Comparison of ENCODE assay signal across 8 mouse cellular contexts in the genomic region with DNA sequence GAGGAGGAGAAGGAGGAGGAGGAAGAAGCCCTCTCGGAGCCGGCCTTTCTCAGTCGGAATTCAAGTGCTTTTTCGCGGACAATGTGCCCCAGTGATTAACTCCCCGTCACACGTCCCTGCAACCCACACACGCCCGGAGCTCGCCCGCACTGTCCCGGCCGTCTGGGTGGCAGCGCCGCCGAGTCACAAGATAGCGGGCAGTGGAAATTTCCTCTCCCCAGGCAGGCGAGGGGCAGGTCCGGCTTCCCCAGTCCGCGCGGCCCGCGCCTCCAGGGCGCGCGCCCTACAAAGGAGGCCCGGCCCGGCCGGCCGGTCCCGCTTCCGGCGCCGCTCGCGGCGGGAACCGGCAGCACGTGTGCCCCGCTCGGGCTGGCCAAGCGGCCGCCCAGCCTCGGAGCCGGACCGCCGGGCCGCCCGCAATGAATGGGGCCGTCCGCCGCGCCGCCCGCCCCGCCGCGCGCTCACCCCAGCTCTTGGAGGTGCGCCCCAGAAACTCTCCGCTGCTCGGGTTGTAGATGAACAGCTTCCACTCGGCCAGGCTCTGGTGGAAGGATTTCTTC. TPM values are rescaled to one million over a fixed set of nuclear protein-coding genes. Genes with fewer than 3 reads are reported as not detected.
DNase-seq lines count a peak whose midpoint lies in the region; ATAC-seq and TF ChIP-seq lines count a peak whose summit lies in the region.

No protein-coding gene starts in this region.

- no peaks in the 10 kb centered on the region for H3K27me3 ChIP-seq in hindbrain, postnatal 0 days (ENCODE audit: insufficient read depth, low read length)

- peak; percentile 53 for DNase-seq in adipocyte (ENCODE audit: low spot score)
- DNase-seq in gastrocnemius, adult 8-10 months (ENCODE audit: low spot score in 2 of 2), result peak; percentile 54 to 60
- DNase-seq in hindbrain, postnatal 0 days (ENCODE audit: low spot score), result peak; percentile 71
- DNase-seq in left cerebral cortex, adult 18-20 months (ENCODE audit: low spot score in 2 of 2), result peak; percentile 66 to 70
- DNase-seq in lung, postnatal 4 days, result peak; percentile 82 to 86
- DNase-seq in right cerebral cortex, adult 18-20 months, result peak; percentile 71
- DNase-seq in urinary bladder, adult 2 months (ENCODE audit: low spot score), result peak; percentile 66

- no peaks in the 10 kb centered on the region for H3K9me3 ChIP-seq in hindbrain, postnatal 0 days (ENCODE audit: low read length)

- H3K4me1 ChIP-seq in cortical plate, adult 2 months (ENCODE audit: control insufficient read depth, insufficient read depth, low read length), result peaks cover 2% of the 10 kb centered on the region; the same call in 1 of the 2 replicates
- H3K4me1 ChIP-seq in hindbrain, postnatal 0 days (ENCODE audit: insufficient read depth, low read length), result peaks cover 13% of the 10 kb centered on the region

- peak overlapping the region; percentile 62 for H3K4me2 ChIP-seq in hindbrain, postnatal 0 days (ENCODE audit: low read depth, low read length)

- under 1% methylated on average over 56 of the region's 64 CpGs for WGBS in hindbrain, postnatal 0 days

- H3K36me3 ChIP-seq in hindbrain, postnatal 0 days (ENCODE audit: insufficient read depth, low read length), result no peaks in the 10 kb centered on the region

- peak; percentile 63 for ATAC-seq in hindbrain, postnatal 0 days

- no peak for TF ChIP-seq CTCF in cortical plate, adult 2 months (IDR thresholded peaks at IDR 0.05; ENCODE audit: extremely low read depth, insufficient read depth, low read length)
- TF ChIP-seq CTCF in hindbrain, postnatal 0 days (IDR thresholded peaks at IDR 0.05; ENCODE audit: low read depth), result no peak

- peak overlapping the region; percentile 95 for H3K27ac ChIP-seq in cortical plate, adult 2 months (ENCODE audit: insufficient read depth, low read length)
- H3K27ac ChIP-seq in hindbrain, postnatal 0 days, result peak overlapping the region; percentile 93

- peak overlapping the region; percentile 66 for H3K4me3 ChIP-seq in cortical plate, adult 2 months (ENCODE audit: insufficient read depth, low read length)
- peak overlapping the region; percentile 88 for H3K4me3 ChIP-seq in hindbrain, postnatal 0 days (ENCODE audit: low read length)

- TF ChIP-seq POLR2A in cortical plate, adult 2 months (IDR thresholded peaks at IDR 0.05; ENCODE audit: extremely low read depth, insufficient read depth, low read length), result no peak

- peak overlapping the region; percentile 82 for H3K9ac ChIP-seq in hindbrain, postnatal 0 days (replicated peaks; ENCODE audit: low read length)

RNA-seq across cellular contexts. Expression of gene Atp1b3, which starts 0.6 kb away (rescaled TPM):
- polyA plus RNA-seq in cortical plate, adult 2 months (2012; rRNA removed), result 123 and 128 TPM in 2 replicates
- total RNA-seq in gastrocnemius, adult 8-10 months (2022), result 10 to 100 TPM; 20.9 to 28.8 (median 27.0) TPM
- total RNA-seq in hindbrain, postnatal 0 days (2014; rRNA removed), result 74.0 and 78.5 TPM in 2 replicates
- 220 and 221 TPM in 2 replicates for polyA plus RNA-seq in hindbrain, postnatal 0 days (2015; fragmentation: Nextera tagmentation; extraction: Ambion mirVana)
- 100 to 1,000 TPM in 1 of 2 experiments, 10 to 100 TPM in 1; 89.6 to 100 TPM for total RNA-seq in left cerebral cortex, adult 18-20 months (2021)
- polyA plus RNA-seq in urinary bladder, adult 2 months (2012; rRNA removed), result 120 and 149 TPM in 2 replicates

Comparison
In these comparisons a context has a peak if more than half of its experiments do, and no peak if none do; other contexts are left out.
1. Peak in every context shown above with its lines: DNase-seq, ATAC-seq, H3K4me3 ChIP-seq and H3K27ac ChIP-seq.